Mouse (Mus musculus): Measurements from ENCODE around the gene Dqx1.
A peak's percentile ranks its signal among the peaks of the same experiment; 100 is the strongest.

DNA sequence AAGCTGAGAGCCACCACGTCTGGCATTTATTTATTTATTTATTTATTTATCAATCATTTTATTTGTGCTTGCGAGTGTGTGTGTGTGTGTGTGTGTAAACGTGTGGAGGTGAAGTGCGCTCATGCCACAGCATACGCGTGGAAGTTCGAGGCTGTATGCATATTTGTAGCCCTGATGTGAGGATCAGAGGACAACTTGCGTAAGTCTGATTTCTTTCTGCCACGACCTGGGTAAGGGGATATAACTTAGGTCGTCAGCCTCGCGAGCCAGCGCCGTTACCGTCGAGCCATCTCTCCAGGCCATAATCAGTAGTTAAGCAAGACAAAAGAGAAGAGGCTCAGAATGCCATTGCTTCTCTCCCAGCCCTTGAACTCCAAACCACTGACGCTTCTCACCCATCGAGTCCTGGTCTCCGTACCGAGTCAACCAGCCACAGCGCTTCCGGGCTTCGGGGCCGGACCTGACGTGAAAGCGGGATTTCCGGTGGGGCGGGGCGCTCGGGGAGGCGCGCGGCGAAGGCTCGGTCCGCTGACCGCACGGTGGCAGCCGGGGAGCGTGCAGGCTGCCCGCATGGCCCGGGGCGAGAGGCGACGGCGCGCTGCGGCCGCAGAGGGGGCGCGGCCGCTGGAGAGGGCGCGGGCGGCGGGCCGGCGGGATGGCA, 57.5 kb downstream of the Dqx1 start, which contains the start of gene Mogs:
- TF ChIP-seq POLR2A (IDR thresholded peaks at IDR 0.05; ENCODE audit: extremely low read depth, insufficient read depth, low read length) (peak; percentile 88), CTCF (IDR thresholded peaks at IDR 0.05; ENCODE audit: low read depth, low read length) (peak; percentile 62)
